Mouse (Mus musculus): ENCODE measurements around the gene 6030458C11Rik. TPM values are rescaled to one million over a fixed set of nuclear protein-coding genes. Genes with fewer than 3 reads are reported as not detected.
A peak's percentile ranks its signal among the peaks of the same experiment; 100 is the strongest.

The 6030458C11Rik gene
- polyA plus RNA-seq, 1 experiment from 2014 or later: 35.1 TPM

DNA sequence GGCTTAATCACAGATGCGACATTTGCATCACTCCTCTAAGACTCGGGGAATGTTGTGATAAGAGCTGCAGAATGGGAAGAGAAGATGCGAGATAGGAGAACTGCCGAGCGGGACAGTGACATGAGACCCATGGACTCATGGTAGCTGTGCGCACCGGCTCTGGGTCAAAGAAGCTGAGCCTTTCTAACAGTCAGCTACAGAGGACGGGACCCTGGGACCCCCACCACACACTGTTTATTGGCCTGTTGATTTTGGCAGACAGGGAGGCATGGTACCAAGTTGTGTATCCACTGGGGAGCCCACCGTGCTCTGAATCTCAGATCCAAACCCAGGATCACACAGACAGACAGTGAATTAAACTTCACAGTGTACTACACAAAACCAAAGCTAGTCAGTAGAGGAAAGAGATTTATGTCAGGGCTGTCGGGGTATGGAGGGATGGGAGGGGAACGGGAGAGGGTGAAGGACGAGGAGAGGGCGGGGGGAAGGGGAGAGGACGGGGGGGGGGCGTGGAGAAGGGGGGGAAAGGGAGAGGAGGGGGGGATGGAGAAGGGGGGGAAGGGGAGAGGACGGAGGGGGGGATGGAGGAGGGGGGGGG, 42.6 kb downstream of the 6030458C11Rik start:
- Histone ChIP-seq H3K4me2 (no peak overlapping the region), H3K36me3 (ENCODE audit: insufficient read depth) (no peaks in the 10 kb centered on the region), H3K27me3 (ENCODE audit: insufficient read depth, low read length) (no peaks in the 10 kb centered on the region), H3K4me1 (ENCODE audit: insufficient read depth) (no peaks in the 10 kb centered on the region), H3K9me3 (ENCODE audit: low read depth, low read length) (no peaks in the 10 kb centered on the region), H3K27ac (ENCODE audit: low read depth) (no peak overlapping the region), H3K9ac (no peak overlapping the region), H3K4me3 (ENCODE audit: low read depth, low read length) (no peak overlapping the region)
- no peak for TF ChIP-seq CTCF (IDR thresholded peaks at IDR 0.05; ENCODE audit: low read depth)
- 40% methylated on average over 13 of the region's 16 CpGs for WGBS
- ATAC-seq (ENCODE audit: insufficient read depth) (no peak), DNase-seq (no peak)

DNA sequence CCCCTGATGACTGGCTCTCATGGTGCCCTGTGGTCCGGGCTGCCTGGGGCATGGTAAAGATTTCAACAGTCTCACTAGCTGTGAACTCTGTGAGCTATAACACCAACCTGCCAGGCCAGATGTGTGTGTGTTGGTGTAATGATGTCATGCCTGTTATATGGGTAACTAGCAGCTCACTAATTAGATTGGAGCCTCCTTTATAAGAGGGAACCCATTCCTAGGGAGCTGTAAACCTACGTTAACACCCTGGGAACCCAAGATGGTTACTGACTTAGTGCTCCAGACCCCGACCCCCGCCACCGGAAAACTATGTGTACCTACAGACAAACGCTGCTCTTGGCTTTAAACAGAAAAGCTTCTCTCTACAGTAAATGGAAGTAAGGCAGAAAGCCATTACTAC, 43.2 kb downstream of the 6030458C11Rik start:
- ATAC-seq (ENCODE audit: insufficient read depth): no peak
- 76% methylated on average over 6 of the region's 6 CpGs for WGBS
- Histone ChIP-seq H3K4me3 (ENCODE audit: low read depth, low read length) (no peak overlapping the region), H3K36me3 (ENCODE audit: insufficient read depth) (no peaks in the 10 kb centered on the region), H3K9me3 (ENCODE audit: low read depth, low read length) (no peaks in the 10 kb centered on the region), H3K27me3 (ENCODE audit: insufficient read depth, low read length) (no peaks in the 10 kb centered on the region), H3K9ac (no peak overlapping the region), H3K4me1 (ENCODE audit: insufficient read depth) (no peaks in the 10 kb centered on the region), H3K27ac (ENCODE audit: low read depth) (no peak overlapping the region), H3K4me2 (no peak overlapping the region)
- no peak for DNase-seq
- no peak for TF ChIP-seq CTCF (IDR thresholded peaks at IDR 0.05; ENCODE audit: low read depth)

DNA sequence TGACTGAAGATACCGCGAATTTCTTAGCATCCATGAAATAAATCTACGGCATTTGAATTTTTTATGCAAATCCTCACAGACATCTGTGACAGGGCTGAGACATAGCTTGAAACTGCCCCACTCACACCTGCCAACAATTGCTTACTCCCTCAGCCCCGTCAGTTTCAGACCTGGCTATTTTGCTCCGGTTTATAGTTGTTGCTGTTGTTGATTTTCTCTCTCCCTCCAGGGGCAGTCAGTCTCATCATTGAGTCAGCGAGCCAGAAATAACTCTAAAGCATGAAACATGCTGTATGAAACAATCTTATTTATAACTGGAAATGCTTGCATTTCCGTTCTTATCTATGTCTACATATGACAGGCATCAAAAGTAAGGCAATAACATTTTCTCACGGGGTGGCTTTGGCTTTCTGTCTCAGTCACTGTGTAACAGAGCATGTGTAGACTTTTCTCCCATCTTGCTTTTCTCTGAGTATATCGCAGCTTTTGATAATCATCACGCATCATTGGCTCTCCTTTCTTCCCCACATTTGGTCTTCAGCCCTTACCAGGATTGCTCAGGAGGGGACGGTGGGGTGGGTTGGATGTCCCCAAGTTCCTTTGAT, 50.2 kb downstream of the 6030458C11Rik start:
- peak; percentile 15 for DNase-seq
- Histone ChIP-seq H3K27ac (ENCODE audit: low read depth) (no peak overlapping the region), H3K27me3 (ENCODE audit: insufficient read depth, low read length) (no peaks in the 10 kb centered on the region), H3K9ac (no peak overlapping the region), H3K36me3 (ENCODE audit: insufficient read depth) (no peaks in the 10 kb centered on the region), H3K9me3 (ENCODE audit: low read depth, low read length) (no peaks in the 10 kb centered on the region), H3K4me2 (no peak overlapping the region), H3K4me1 (ENCODE audit: insufficient read depth) (no peaks in the 10 kb centered on the region), H3K4me3 (ENCODE audit: low read depth, low read length) (no peak overlapping the region)
- no peak for TF ChIP-seq CTCF (IDR thresholded peaks at IDR 0.05; ENCODE audit: low read depth)
- no peak for ATAC-seq (ENCODE audit: insufficient read depth)
- 67% methylated on average over 11 of the region's 11 CpGs for WGBS

DNA sequence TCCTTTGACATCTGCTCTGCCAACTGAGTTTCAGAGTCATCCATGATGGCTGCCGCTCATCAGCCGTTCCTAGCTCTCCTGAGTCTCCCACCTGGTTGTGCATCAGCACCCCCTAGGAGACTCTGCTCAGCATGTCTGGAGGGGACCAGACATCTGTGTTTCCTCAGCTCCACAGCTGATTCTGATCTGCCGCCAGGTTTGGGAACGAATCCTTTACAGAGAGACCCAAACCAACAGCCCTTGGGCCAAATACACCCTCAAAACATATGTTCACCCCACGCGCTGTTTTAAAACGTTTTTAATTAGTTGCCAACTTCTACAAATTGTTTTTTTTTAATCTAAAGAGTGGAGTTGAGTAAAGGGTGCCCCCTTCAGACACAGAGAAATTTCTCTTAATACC, 53.5 kb downstream of the 6030458C11Rik start:
- no peaks in the 10 kb centered on the region for H3K36me3 ChIP-seq (ENCODE audit: insufficient read depth)
- ATAC-seq (ENCODE audit: insufficient read depth): no peak
- no peak overlapping the region for H3K4me3 ChIP-seq (ENCODE audit: low read depth, low read length)
- H3K9ac ChIP-seq: no peak overlapping the region
- no peak for TF ChIP-seq CTCF (IDR thresholded peaks at IDR 0.05; ENCODE audit: low read depth)
- no peak overlapping the region for H3K27ac ChIP-seq (ENCODE audit: low read depth)
- H3K27me3 ChIP-seq (ENCODE audit: insufficient read depth, low read length): no peaks in the 10 kb centered on the region
- H3K9me3 ChIP-seq (ENCODE audit: low read depth, low read length): no peaks in the 10 kb centered on the region
- no peaks in the 10 kb centered on the region for H3K4me1 ChIP-seq (ENCODE audit: insufficient read depth)
- H3K4me2 ChIP-seq: no peak overlapping the region
- 67% methylated on average over 7 of the region's 7 CpGs for WGBS
- no peak for DNase-seq

DNA sequence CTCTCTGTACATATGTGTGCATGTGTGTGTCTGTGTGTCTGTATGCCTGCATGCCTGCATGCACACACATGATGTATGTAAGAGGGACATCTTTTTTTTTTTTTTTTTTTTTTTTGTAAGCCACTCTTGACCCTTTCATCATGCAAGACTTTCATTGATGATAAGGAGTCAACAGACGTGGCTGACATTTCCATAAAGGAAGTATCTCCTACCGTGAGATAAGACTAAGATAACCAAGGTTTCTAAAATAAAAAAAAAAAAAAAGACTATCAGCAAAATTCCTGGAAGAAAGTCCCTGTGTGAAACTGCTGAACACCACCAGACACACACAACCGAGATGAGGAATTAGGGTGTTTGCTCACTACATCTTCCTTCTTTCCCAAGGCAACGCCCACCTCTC, 57.6 kb downstream of the 6030458C11Rik start:
- H3K4me2 ChIP-seq: no peak overlapping the region
- WGBS: 44% methylated on average over 4 of the region's 4 CpGs
- no peak for TF ChIP-seq CTCF (IDR thresholded peaks at IDR 0.05; ENCODE audit: low read depth)

DNA sequence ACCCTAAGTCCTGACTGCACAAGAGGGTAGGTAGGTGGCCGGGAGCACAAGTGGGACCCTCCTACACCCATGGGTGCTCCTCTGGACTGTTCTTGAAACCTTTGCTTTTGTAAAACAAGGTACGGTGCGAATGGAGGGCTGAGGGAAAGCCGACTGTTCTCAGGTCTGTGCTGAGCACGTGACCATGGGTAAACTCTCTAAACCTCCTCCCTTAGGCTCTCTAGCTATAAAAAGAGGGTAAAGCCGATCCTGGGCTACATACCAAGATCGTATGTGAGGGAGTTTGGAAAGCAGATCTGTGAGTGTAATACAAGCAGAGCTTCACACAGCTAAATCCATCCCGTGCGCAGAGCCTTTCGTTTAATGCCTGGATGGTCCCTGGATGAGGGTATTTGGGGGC, 61.3 kb downstream of the 6030458C11Rik start:
- H3K27ac ChIP-seq (ENCODE audit: low read depth): no peak overlapping the region
- WGBS: 66% methylated on average over 10 of the region's 10 CpGs
- H3K4me1 ChIP-seq (ENCODE audit: insufficient read depth): no peaks in the 10 kb centered on the region
- no peaks in the 10 kb centered on the region for H3K9me3 ChIP-seq (ENCODE audit: low read depth, low read length)
- ATAC-seq (ENCODE audit: insufficient read depth) (no peak), DNase-seq (peak; percentile 13)
- H3K4me2 ChIP-seq: no peak overlapping the region
- no peak overlapping the region for H3K9ac ChIP-seq
- no peak overlapping the region for H3K4me3 ChIP-seq (ENCODE audit: low read depth, low read length)
- H3K36me3 ChIP-seq (ENCODE audit: insufficient read depth): no peaks in the 10 kb centered on the region
- no peak for TF ChIP-seq CTCF (IDR thresholded peaks at IDR 0.05; ENCODE audit: low read depth)
- H3K27me3 ChIP-seq (ENCODE audit: insufficient read depth, low read length): no peaks in the 10 kb centered on the region

More for the DNA sequence above, 57.6 kb downstream of the 6030458C11Rik start:
- no peaks in the 10 kb centered on the region for H3K27me3 ChIP-seq (ENCODE audit: insufficient read depth, low read length)
- no peak overlapping the region for H3K4me3 ChIP-seq (ENCODE audit: low read depth, low read length)
- H3K9ac ChIP-seq: no peak overlapping the region
- no peak for ATAC-seq (ENCODE audit: insufficient read depth)
- DNase-seq: no peak
- H3K9me3 ChIP-seq (ENCODE audit: low read depth, low read length): no peaks in the 10 kb centered on the region
- H3K4me1 ChIP-seq (ENCODE audit: insufficient read depth): no peaks in the 10 kb centered on the region
- no peak overlapping the region for H3K27ac ChIP-seq (ENCODE audit: low read depth)
- H3K36me3 ChIP-seq (ENCODE audit: insufficient read depth): no peaks in the 10 kb centered on the region

DNA sequence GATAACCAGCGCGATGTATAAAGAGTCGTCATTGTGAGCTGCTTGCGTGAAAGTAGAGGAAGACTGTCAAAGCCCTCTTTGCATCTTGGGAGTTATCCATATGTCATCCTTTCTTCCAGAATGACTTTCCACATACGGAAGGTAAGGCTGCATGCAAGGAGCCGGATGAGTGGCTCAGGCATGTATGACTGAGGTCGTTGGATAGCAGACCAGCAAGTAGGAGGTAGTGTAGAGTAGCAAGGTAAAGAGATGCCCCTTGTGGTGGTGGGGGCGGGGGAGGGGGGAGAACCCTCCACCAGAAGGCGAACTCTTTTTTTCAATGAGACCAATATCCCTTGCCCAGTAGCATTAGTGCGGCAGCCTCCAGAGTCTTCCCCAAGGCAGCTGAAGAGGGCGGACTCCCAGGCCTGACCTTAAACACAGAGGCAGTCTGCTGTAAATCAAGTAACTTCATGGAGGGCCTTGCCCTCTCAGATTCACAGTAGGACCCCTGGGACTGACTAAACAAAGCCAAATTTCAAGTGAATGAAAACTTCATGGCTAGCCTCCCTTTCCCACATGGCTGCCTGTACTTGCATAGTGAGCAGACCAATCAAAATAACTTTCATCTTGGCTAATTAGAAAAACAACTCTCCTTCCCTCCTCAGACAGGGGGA, 62.1 kb downstream of the 6030458C11Rik start:
- Histone ChIP-seq H3K27me3 (ENCODE audit: insufficient read depth, low read length) (no peaks in the 10 kb centered on the region), H3K4me3 (ENCODE audit: low read depth, low read length) (no peak overlapping the region), H3K4me2 (no peak overlapping the region), H3K27ac (ENCODE audit: low read depth) (no peak overlapping the region), H3K9ac (no peak overlapping the region), H3K4me1 (ENCODE audit: insufficient read depth) (no peaks in the 10 kb centered on the region), H3K36me3 (ENCODE audit: insufficient read depth) (no peaks in the 10 kb centered on the region), H3K9me3 (ENCODE audit: low read depth, low read length) (no peaks in the 10 kb centered on the region)
- WGBS: 72% methylated on average over 11 of the region's 11 CpGs
- no peak for TF ChIP-seq CTCF (IDR thresholded peaks at IDR 0.05; ENCODE audit: low read depth)
- DNase-seq (no peak), ATAC-seq (ENCODE audit: insufficient read depth) (no peak)

Measured in lung, embryonic 14.5 days (tissue).